Mouse (Mus musculus) forebrain, embryonic 16.5 days (tissue): ENCODE data around the gene Dennd1a. TPM values are rescaled to one million over a fixed set of nuclear protein-coding genes. Genes with fewer than 3 reads are reported as not detected.

Experiments
- ATAC-seq: fragments of 200-750 bp; cut with Nextera tagmentation; 2 replicates; pipeline ENCODE4 v1.8.0; 2017; ENCODE audit warnings: mild to moderate bottlenecking, moderate library complexity
- H3K27ac ChIP-seq: fragments of 300-500 bp; sonication (generic); 2 replicates; pipeline ENCODE4 v1.5.1; 2014; ENCODE audit warnings: low read length, control low read depth
- H3K27me3 ChIP-seq: fragments of 300-500 bp; sonication (generic); replicated peaks from 2 replicates; pipeline ENCODE4 v1.6.1; 2014; ENCODE audit warnings: low read length; ENCODE audit not compliant: control insufficient read depth, insufficient read depth
- H3K36me3 ChIP-seq: fragments of 300-500 bp; sonication (generic); 2 replicates; pipeline ENCODE4 v1.6.1; 2014; ENCODE audit not compliant: control insufficient read depth, insufficient read depth
- H3K4me1 ChIP-seq: fragments of 300-500 bp; sonication (generic); replicated peaks from 2 replicates; pipeline ENCODE4 v1.6.1; 2014; ENCODE audit warnings: low read length; ENCODE audit not compliant: control insufficient read depth, insufficient read depth
- H3K4me2 ChIP-seq: fragments of 300-500 bp; sonication (generic); 2 replicates; pipeline ENCODE4 v1.6.1; 2014; ENCODE audit warnings: mild to moderate bottlenecking, low read length, control low read depth
- H3K4me3 ChIP-seq: fragments of 300-500 bp; sonication (generic); replicated peaks from 2 replicates; pipeline ENCODE4 v1.5.1; 2014; ENCODE audit warnings: mild to moderate bottlenecking, low read length, control low read depth
- H3K9ac ChIP-seq: fragments of 300-500 bp; sonication (generic); replicated peaks from 2 replicates; pipeline ENCODE4 v1.6.1; 2014; ENCODE audit warnings: low read depth, low read length, control low read depth
- H3K9me3 ChIP-seq: fragments of 300-500 bp; sonication (generic); 2 replicates; pipeline ENCODE4 v1.6.1; 2016; ENCODE audit warnings: low read length; ENCODE audit not compliant: control insufficient read depth
- WGBS: fragments of 180-500 bp; shearing (Covaris S2); extraction: QIAGEN DNeasy Blood & Tissue Kit; methylation state at CpG from one replicate; pipeline ENCODE4 v1.1.7; 2014; 5-methylcytosine and 5-hydroxymethylcytosine counted together
- polyA plus RNA-seq: library from polyadenylated mRNA; unstranded; fragments of >200 nt; fragmentation: Nextera tagmentation; extraction: Ambion mirVana; gene quantifications from 2 replicates; pipeline ENCODE4 v1.2.1, GENCODE M21; 2015

The Dennd1a gene
- polyA plus RNA-seq, 1 experiment from 2014 or later = 19.5 TPM

- ATAC-seq = no peak
- Histone ChIP-seq H3K4me1 (peaks cover 6% of the 10 kb centered on the region), H3K9ac (no peak overlapping the region), H3K27me3 (no peaks in the 10 kb centered on the region), H3K36me3 (no peaks in the 10 kb centered on the region), H3K4me2 (no peak overlapping the region), H3K9me3 (no peaks in the 10 kb centered on the region), H3K27ac (no peak overlapping the region), H3K4me3 (no peak overlapping the region)
- WGBS = 96% methylated on average over 1 of the region's 1 CpGs
These were observed 315.5 kb downstream of the Dennd1a start for GRCm38 (mm10) chr2:37971726-37972125.

GRCm38 (mm10) chr2:37969713-37970485, 317.3 kb downstream of the Dennd1a start:
- no peak overlapping the region for H3K4me2 ChIP-seq
- H3K27me3 ChIP-seq = no peaks in the 10 kb centered on the region
- WGBS = 31% methylated on average over 5 of the region's 5 CpGs
- no peak overlapping the region for H3K9ac ChIP-seq
- no peaks in the 10 kb centered on the region for H3K36me3 ChIP-seq
- H3K27ac ChIP-seq = peak overlapping the region; percentile 39; the same call in 1 of the 2 replicates
- no peaks in the 10 kb centered on the region for H3K9me3 ChIP-seq
- H3K4me1 ChIP-seq = peaks cover 6% of the 10 kb centered on the region
- H3K4me3 ChIP-seq = no peak overlapping the region
- ATAC-seq = peak; percentile 85

GRCm38 (mm10) chr2:37964534-37964933, 322.7 kb downstream of the Dennd1a start:
- Histone ChIP-seq H3K9ac (no peak overlapping the region), H3K4me3 (no peak overlapping the region), H3K27ac (no peak overlapping the region), H3K36me3 (peaks cover 3% of the 10 kb centered on the region; the same call in 1 of the 2 replicates), H3K27me3 (no peaks in the 10 kb centered on the region), H3K4me1 (peaks cover 10% of the 10 kb centered on the region), H3K4me2 (no peak overlapping the region), H3K9me3 (no peaks in the 10 kb centered on the region)
- ATAC-seq = peak; percentile 64; the same call in 1 of the 2 replicates
- WGBS = 23% methylated on average over 4 of the region's 4 CpGs

- Histone ChIP-seq H3K4me2 (no peak overlapping the region), H3K36me3 (peaks cover 3% of the 10 kb centered on the region; the same call in 1 of the 2 replicates), H3K4me1 (peaks cover 10% of the 10 kb centered on the region), H3K27me3 (no peaks in the 10 kb centered on the region), H3K27ac (peak overlapping the region; percentile 16; the same call in 1 of the 2 replicates), H3K4me3 (no peak overlapping the region), H3K9ac (no peak overlapping the region), H3K9me3 (no peaks in the 10 kb centered on the region)
- WGBS = 13% methylated on average over 4 of the region's 4 CpGs
- ATAC-seq = peak; percentile 28; the same call in 1 of the 2 replicates
These were observed 323.8 kb downstream of the Dennd1a start for GRCm38 (mm10) chr2:37963362-37963761.

- Histone ChIP-seq H3K4me1 (peaks cover 13% of the 10 kb centered on the region), H3K9ac (no peak overlapping the region), H3K36me3 (no peaks in the 10 kb centered on the region), H3K9me3 (no peaks in the 10 kb centered on the region), H3K27ac (no peak overlapping the region), H3K4me3 (no peak overlapping the region), H3K4me2 (no peak overlapping the region), H3K27me3 (no peaks in the 10 kb centered on the region)
- 40% methylated on average over 2 of the region's 2 CpGs for WGBS
- no peak for ATAC-seq
These were observed 338.8 kb downstream of the Dennd1a start for GRCm38 (mm10) chr2:37948424-37948823.

- no peak overlapping the region for H3K9ac ChIP-seq
- 0 out of 2 replicates have a peak overlapping the region, but pooled peaks have one; percentile 6 for H3K4me2 ChIP-seq
- H3K36me3 ChIP-seq = no peaks in the 10 kb centered on the region
- no peaks in the 10 kb centered on the region for H3K9me3 ChIP-seq
- 17% methylated on average over 9 of the region's 9 CpGs for WGBS
- peak; percentile 66 for ATAC-seq
- peak overlapping the region; percentile 56; the same call in 1 of the 2 replicates for H3K27ac ChIP-seq
- peaks cover 13% of the 10 kb centered on the region for H3K4me1 ChIP-seq
- no peaks in the 10 kb centered on the region for H3K27me3 ChIP-seq
- H3K4me3 ChIP-seq = no peak overlapping the region
These were observed 341.4 kb downstream of the Dennd1a start for GRCm38 (mm10) chr2:37945598-37946336.

- no peak overlapping the region for H3K4me2 ChIP-seq
- no peak overlapping the region for H3K27ac ChIP-seq
- H3K4me1 ChIP-seq = peaks cover 13% of the 10 kb centered on the region
- no peaks in the 10 kb centered on the region for H3K36me3 ChIP-seq
- 81% methylated on average over 2 of the region's 2 CpGs for WGBS
- no peak overlapping the region for H3K4me3 ChIP-seq
- ATAC-seq = no peak
- H3K27me3 ChIP-seq = no peaks in the 10 kb centered on the region
- H3K9ac ChIP-seq = no peak overlapping the region
- H3K9me3 ChIP-seq = no peaks in the 10 kb centered on the region
These were observed 344.3 kb downstream of the Dennd1a start for GRCm38 (mm10) chr2:37942906-37943305.

- Histone ChIP-seq H3K9ac (no peak overlapping the region), H3K27ac (no peak overlapping the region), H3K4me2 (no peak overlapping the region), H3K27me3 (no peaks in the 10 kb centered on the region), H3K9me3 (no peaks in the 10 kb centered on the region), H3K4me3 (no peak overlapping the region), H3K4me1 (peaks cover 13% of the 10 kb centered on the region), H3K36me3 (no peaks in the 10 kb centered on the region)
- no peak for ATAC-seq
These were observed 345.4 kb downstream of the Dennd1a start for GRCm38 (mm10) chr2:37941741-37942140.

GRCm38 (mm10) chr2:37940845-37941361, 346.3 kb downstream of the Dennd1a start:
- Histone ChIP-seq H3K36me3 (no peaks in the 10 kb centered on the region), H3K27me3 (no peaks in the 10 kb centered on the region), H3K4me2 (no peak overlapping the region), H3K4me1 (peaks cover 6% of the 10 kb centered on the region), H3K9ac (no peak overlapping the region), H3K4me3 (no peak overlapping the region), H3K9me3 (no peaks in the 10 kb centered on the region), H3K27ac (no peak overlapping the region)
- no peak for ATAC-seq
- 93% methylated on average over 4 of the region's 4 CpGs for WGBS
